Mouse (Mus musculus): ENCODE measurements at regions not wholly inside any gene's neighbourhood (a gene's known extent, or its start where the extent isn't known, plus 50 kb on each side); places are given as distances from the start of the nearest gene placed in this dataset.

DNA sequence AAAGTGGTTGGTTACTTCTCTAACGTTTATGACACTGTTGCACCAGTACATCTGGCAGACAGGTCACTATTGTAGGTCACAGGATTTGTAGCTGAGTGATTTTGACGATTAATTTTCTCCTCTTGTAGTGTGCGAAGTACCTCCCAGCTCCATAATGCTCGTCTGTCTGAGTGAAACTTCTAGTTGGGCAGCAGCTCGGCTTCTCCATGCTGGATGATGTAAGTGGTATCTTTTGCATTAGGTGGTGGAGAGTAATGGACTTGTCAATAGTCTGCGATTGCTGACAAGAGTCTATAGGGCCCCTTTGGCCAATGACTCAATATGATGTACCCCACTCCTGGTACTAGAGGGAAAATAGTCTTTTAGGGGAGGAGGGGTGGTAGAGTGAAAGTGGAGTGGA, 267.5 kb downstream of the Rngtt start:
- Histone ChIP-seq H3K4me3 (ENCODE audit: low read depth, low read length) (no peak overlapping the region), H3K36me3 (ENCODE audit: insufficient read depth) (no peaks in the 10 kb centered on the region), H3K27me3 (ENCODE audit: insufficient read depth, low read length) (no peaks in the 10 kb centered on the region), H3K4me1 (ENCODE audit: insufficient read depth) (no peaks in the 10 kb centered on the region), H3K9me3 (ENCODE audit: low read depth, low read length) (no peaks in the 10 kb centered on the region), H3K4me2 (no peak overlapping the region), H3K27ac (ENCODE audit: low read depth) (no peak overlapping the region), H3K9ac (no peak overlapping the region)
- ATAC-seq (ENCODE audit: insufficient read depth) (no peak), DNase-seq (no peak)
- 90% methylated on average over 6 of the region's 6 CpGs for WGBS
- no peak for TF ChIP-seq CTCF (IDR thresholded peaks at IDR 0.05; ENCODE audit: low read depth)

DNA sequence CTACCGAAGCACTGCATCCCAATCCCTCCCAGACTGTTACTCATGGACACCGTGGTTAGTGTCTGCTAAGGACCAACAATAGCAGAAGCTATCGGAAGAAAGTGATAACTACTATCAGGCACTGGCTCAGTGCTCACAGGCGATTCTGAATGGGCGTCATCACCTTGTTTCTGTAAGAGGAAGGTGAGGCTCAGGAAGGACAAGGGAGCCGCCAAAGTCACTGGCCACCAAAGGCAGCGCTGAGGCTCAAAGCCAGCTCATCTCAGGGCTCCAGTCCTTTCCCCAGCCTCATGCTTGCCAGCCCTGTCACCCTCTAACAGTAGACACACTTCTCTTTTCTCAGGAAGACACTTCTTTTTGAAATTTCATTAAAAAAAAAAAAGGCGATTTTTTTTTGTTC, 270.4 kb downstream of the Rngtt start:
- no peaks in the 10 kb centered on the region for H3K9me3 ChIP-seq (ENCODE audit: low read depth, low read length)
- H3K9ac ChIP-seq, result no peak overlapping the region
- TF ChIP-seq CTCF (IDR thresholded peaks at IDR 0.05; ENCODE audit: low read depth), result no peak
- no peak overlapping the region for H3K27ac ChIP-seq (ENCODE audit: low read depth)
- no peak for ATAC-seq (ENCODE audit: insufficient read depth)
- H3K4me1 ChIP-seq (ENCODE audit: insufficient read depth), result no peaks in the 10 kb centered on the region
- no peaks in the 10 kb centered on the region for H3K36me3 ChIP-seq (ENCODE audit: insufficient read depth)
- 78% methylated on average over 8 of the region's 8 CpGs for WGBS
- no peaks in the 10 kb centered on the region for H3K27me3 ChIP-seq (ENCODE audit: insufficient read depth, low read length)
- H3K4me3 ChIP-seq (ENCODE audit: low read depth, low read length), result no peak overlapping the region
- no peak overlapping the region for H3K4me2 ChIP-seq
- DNase-seq, result no peak

DNA sequence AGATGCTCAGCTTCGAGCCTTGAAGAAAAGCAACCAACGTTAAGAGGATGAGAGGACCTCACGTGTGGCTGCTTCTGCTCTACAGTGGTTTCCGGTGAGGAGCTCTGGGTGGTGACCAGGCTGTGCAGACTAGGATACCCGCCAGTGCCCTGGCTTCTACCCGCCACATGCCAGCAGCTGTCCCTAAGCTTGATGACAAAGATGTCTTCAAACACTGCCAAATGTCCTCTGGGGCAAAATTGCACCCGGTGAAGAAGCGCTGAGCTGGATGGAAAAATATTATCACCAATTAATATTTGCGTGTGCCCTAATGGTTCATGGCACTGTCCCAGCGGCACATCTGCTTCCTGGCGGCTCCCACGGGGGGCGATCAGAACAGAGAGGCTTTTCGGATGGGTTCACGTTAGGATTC, 271.1 kb downstream of the Rngtt start:
- Histone ChIP-seq H3K36me3 (ENCODE audit: insufficient read depth) (no peaks in the 10 kb centered on the region), H3K9me3 (ENCODE audit: low read depth, low read length) (no peaks in the 10 kb centered on the region), H3K4me3 (ENCODE audit: low read depth, low read length) (no peak overlapping the region), H3K4me2 (no peak overlapping the region), H3K27ac (ENCODE audit: low read depth) (no peak overlapping the region), H3K4me1 (ENCODE audit: insufficient read depth) (no peaks in the 10 kb centered on the region), H3K9ac (no peak overlapping the region), H3K27me3 (ENCODE audit: insufficient read depth, low read length) (no peaks in the 10 kb centered on the region)
- WGBS, result 72% methylated on average over 15 of the region's 15 CpGs
- DNase-seq (no peak), ATAC-seq (ENCODE audit: insufficient read depth) (no peak)
- no peak for TF ChIP-seq CTCF (IDR thresholded peaks at IDR 0.05; ENCODE audit: low read depth)

DNA sequence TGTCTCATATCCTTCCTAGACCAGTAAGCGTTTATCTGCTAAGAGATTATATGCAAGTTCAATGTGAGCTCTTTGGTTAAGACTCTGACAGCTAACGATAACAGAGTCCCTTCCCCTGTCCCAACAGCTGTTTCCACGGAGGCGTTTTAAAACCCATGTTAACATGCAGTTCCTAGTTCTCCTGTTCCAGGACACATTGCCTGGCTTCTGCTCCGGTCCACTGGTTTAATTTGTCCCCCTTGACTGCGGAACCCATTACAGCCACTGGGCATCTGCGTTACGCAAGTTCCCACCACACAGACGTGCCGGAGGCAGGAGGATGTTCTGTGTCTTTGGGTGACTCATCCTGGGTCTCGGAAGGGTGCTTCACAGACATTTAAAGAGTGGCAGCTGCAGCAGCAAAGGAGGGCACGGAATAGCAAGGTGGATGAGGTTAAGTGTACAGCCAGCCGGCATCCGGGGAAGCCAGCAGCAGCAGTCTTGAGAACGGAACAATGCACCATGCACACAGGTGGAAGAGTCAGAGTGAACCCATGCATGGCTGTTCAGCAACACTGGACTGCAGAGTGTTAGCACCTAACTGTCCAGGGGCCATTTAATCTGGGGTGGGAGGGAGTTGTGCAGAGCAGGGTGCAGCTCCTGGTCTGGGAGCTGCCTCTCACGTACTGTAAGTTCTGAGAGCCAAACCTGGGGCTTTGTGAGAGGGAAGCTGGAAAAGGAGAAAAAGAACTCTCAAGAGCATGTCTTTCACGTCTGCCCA, 271.8 kb downstream of the Rngtt start:
- DNase-seq (no peak), ATAC-seq (ENCODE audit: insufficient read depth) (no peak)
- no peak overlapping the region for H3K4me2 ChIP-seq
- no peak for TF ChIP-seq CTCF (IDR thresholded peaks at IDR 0.05; ENCODE audit: low read depth)
- no peak overlapping the region for H3K4me3 ChIP-seq (ENCODE audit: low read depth, low read length)
- H3K9ac ChIP-seq, result no peak overlapping the region
- 64% methylated on average over 17 of the region's 17 CpGs for WGBS
- H3K27me3 ChIP-seq (ENCODE audit: insufficient read depth, low read length), result no peaks in the 10 kb centered on the region
- H3K27ac ChIP-seq (ENCODE audit: low read depth), result no peak overlapping the region
- no peaks in the 10 kb centered on the region for H3K9me3 ChIP-seq (ENCODE audit: low read depth, low read length)
- H3K4me1 ChIP-seq (ENCODE audit: insufficient read depth), result no peaks in the 10 kb centered on the region
- no peaks in the 10 kb centered on the region for H3K36me3 ChIP-seq (ENCODE audit: insufficient read depth)

DNA sequence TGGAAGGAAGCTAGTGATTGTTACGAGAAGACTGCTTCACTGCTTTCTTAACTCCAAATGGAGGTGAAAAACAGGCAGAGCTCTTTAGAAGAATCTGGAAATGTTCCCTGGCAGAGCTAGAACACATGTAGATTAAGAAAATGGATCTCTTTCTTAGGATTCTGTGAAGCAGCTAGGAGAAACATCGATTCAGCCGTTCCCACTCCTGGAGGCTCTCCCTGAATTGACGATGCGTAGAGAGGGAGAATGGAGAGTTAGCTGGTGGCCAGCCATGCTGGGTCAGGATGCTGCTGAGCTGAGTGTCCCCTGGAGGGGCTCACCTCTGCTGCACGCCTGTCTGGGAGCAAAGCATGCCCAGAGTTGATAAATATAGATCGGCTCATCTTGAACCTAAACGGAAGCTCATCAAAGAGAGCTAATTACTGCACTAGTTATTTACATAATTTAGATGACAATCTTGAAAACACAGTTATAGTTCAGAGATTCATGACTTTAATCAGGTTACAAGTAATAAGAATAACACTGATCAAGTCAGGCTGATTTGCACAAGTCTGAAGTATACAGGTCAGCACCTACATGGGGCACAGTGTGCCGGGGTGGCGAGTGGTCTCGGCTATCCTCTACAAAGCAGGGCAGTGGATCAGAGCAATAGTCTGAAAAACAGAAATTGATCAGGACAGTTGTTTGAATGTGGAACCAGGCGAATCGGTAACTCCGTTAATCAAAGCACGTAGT, 273.0 kb downstream of the Rngtt start:
- H3K9me3 ChIP-seq (ENCODE audit: low read depth, low read length), result no peaks in the 10 kb centered on the region
- WGBS, result 79% methylated on average over 15 of the region's 15 CpGs
- DNase-seq (no peak), ATAC-seq (ENCODE audit: insufficient read depth) (no peak)
- H3K4me2 ChIP-seq, result no peak overlapping the region
- no peak overlapping the region for H3K4me3 ChIP-seq (ENCODE audit: low read depth, low read length)
- H3K9ac ChIP-seq, result no peak overlapping the region
- H3K4me1 ChIP-seq (ENCODE audit: insufficient read depth), result no peaks in the 10 kb centered on the region
- no peak overlapping the region for H3K27ac ChIP-seq (ENCODE audit: low read depth)
- TF ChIP-seq CTCF (IDR thresholded peaks at IDR 0.05; ENCODE audit: low read depth), result no peak
- no peaks in the 10 kb centered on the region for H3K27me3 ChIP-seq (ENCODE audit: insufficient read depth, low read length)
- H3K36me3 ChIP-seq (ENCODE audit: insufficient read depth), result no peaks in the 10 kb centered on the region

DNA sequence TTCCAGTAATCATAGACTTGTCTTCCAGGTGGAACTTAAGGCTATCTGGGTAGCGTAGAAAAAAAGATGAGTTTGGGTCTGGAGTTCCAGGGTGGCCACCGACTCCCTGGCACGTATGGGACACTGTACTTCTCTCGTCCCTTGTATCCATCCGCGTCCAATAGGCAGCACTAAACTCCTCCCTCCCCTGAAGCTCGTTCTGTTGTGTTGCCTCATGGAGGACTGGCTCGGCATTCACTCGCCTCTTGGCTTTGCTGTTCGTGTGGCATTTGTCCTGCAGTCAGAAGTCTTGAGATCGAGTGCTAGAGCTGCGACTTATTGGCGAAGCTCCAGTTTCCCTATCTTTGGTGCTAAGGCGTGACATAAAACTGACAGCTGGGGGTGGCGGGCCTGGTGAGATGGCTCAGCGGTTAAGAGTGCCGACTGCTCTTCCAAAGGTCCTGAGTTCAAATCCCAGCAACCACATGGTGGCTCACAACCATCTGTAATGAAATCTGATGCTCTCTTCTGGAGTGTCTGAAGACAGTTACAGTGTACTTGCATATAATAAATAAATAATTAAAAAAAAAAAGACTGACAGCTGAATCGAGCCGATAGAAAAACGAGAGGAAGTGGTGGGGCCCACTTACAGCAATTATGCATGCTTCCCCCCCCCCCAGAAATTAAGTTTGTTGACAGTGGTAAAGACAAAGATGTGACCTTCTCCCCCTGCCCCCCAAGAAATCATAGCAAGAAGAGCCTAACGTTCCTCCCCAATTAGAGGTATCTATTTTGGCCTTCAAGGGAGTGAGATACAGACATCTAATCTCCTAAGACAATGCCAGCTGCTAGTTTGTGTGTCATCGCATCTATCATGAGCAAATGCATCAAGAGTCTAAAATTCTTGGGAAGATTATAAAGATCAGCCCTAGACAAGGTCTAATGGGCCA, 274.1 kb downstream of the Rngtt start:
- H3K27me3 ChIP-seq (ENCODE audit: insufficient read depth, low read length), result no peaks in the 10 kb centered on the region
- ATAC-seq (ENCODE audit: insufficient read depth), result peak; percentile 22
- H3K4me1 ChIP-seq (ENCODE audit: insufficient read depth), result no peaks in the 10 kb centered on the region
- peak; percentile 79 for DNase-seq
- H3K27ac ChIP-seq (ENCODE audit: low read depth), result no peak overlapping the region
- no peak overlapping the region for H3K4me3 ChIP-seq (ENCODE audit: low read depth, low read length)
- no peak for TF ChIP-seq CTCF (IDR thresholded peaks at IDR 0.05; ENCODE audit: low read depth)
- H3K9me3 ChIP-seq (ENCODE audit: low read depth, low read length), result no peaks in the 10 kb centered on the region
- no peaks in the 10 kb centered on the region for H3K36me3 ChIP-seq (ENCODE audit: insufficient read depth)
- H3K9ac ChIP-seq, result no peak overlapping the region
- 67% methylated on average over 22 of the region's 22 CpGs for whole genome bisulfite sequencing
- no peak overlapping the region for H3K4me2 ChIP-seq

DNA sequence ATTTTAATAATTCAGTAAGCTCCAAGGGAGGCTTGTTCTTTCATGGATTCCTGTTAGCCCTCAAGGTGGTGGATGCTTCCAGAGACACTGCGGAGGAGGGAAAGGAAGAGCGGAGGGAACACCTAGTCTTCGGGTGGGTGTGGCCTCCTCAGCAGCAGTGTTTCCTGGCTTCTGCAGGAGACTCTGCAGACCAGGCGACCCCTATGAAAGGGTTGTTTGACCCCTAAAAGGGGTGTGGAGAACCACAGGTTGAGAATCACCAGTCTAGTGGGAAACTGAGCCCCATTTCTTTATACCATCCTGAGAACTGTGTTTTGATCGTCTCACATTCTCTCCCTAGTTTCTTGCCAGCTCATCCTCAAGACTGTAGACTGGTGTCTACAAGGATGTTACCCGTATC, 275.7 kb downstream of the Rngtt start:
- DNase-seq, result no peak

More for the DNA sequence above, 275.7 kb downstream of the Rngtt start:
- no peak for TF ChIP-seq CTCF (IDR thresholded peaks at IDR 0.05; ENCODE audit: low read depth)
- Histone ChIP-seq H3K36me3 (ENCODE audit: insufficient read depth) (no peaks in the 10 kb centered on the region), H3K27ac (ENCODE audit: low read depth) (no peak overlapping the region), H3K27me3 (ENCODE audit: insufficient read depth, low read length) (no peaks in the 10 kb centered on the region), H3K9me3 (ENCODE audit: low read depth, low read length) (no peaks in the 10 kb centered on the region), H3K9ac (no peak overlapping the region), H3K4me2 (no peak overlapping the region), H3K4me1 (ENCODE audit: insufficient read depth) (no peaks in the 10 kb centered on the region), H3K4me3 (ENCODE audit: low read depth, low read length) (no peak overlapping the region)
- ATAC-seq (ENCODE audit: insufficient read depth), result no peak
- WGBS, result 76% methylated on average over 6 of the region's 6 CpGs

Data from lung, embryonic 14.5 days (tissue).